Mouse (Mus musculus) stomach, postnatal 0 days (tissue): Measurements from ENCODE around the gene Nos2.

ENCODE experiments used
- CTCF ChIP-seq: IDR thresholded peaks from 2 replicates; pipeline ENCODE4 v1.5.1; 2016; ENCODE audit warnings: antibody characterized with exemption, low read depth, mild to moderate bottlenecking, moderate library complexity
- EP300 ChIP-seq: optimal IDR thresholded peaks from 2 replicates; pipeline ENCODE3; 2016; ENCODE audit warnings: antibody characterized with exemption

DNA sequence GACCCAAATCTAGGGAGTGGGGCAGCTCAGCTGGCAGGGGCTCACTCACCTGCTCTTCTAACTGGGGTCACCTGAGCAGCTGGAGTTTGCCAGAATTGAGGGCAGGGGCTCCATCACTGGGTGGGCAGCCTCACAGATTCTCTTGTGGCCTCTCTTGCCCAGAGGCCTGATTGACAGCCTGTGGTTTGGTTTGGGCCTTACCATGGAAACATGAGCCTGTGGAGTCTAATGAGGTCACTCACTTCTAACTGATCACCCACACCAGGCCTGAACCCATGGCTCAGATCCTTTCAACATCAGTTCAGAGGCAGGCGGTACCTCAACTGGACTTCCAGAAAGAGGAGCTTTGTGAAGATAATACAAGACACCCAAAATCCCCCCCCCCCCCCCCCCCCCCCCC lies 33.9 kb upstream of the Nos2 start:
- TF ChIP-seq CTCF (no peak), EP300 (no peak)
